Mouse (Mus musculus) cerebellum, postnatal 10 days (tissue): ENCODE results near the gene Cacfd1.

Source experiments
- DNase-seq, 2 experiments: peaks; one replicate each; pipeline ENCODE4 v3.0.0; 2021; ENCODE audit warnings: mixed read lengths in 2 of 2

Cacfd1 gene

DNA sequence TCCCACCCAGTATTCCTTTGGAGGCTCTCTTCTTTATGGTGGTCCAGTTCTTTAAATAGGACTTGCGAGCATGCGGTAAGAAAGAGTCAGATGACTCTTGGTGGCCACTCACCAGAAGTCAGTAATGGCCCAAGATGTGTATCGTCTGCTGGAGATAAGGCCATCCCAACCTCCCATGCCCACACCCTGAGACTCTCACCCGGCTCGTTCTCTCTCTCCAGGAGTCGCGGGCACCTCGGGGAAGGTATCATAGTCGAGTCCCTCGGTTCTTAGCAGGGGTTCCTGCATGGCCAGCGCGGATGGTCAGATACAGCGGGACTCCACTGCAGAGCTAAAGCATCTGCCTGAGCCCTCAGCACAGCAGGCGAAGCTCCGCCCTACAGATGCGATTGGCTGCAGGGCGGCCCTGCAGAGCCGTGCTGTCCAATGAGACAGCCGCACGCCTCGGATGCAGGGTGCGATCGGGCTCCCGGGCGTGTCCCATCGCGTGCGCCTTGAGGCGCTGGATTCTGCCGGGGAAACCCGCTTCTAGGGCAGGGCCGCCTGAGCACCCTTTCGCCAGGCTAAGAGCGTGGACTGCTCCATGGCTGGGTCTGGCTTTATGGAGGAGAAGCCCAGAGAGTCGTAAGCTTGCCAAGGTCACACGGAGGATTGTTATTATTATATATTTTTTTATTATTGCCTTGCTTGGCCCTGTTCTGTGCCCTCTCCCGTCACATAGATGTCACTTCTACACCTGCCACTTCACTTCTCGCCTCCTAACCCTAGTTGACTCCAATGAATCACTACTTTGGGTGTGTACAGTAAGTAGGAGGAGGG, 18.1 kb downstream of the Cacfd1 start, which contains the start of gene Slc2a6:
Gene Slc2a6, minus strand, starts transcription at position 381 of the 819 bp plus-strand sequence.
- DNase-seq = peak; percentile 92 to 94

GRCm38 (mm10) chr2:27028437-27029015, 18.8 kb downstream of the Cacfd1 start:
- no peak for DNase-seq

DNA sequence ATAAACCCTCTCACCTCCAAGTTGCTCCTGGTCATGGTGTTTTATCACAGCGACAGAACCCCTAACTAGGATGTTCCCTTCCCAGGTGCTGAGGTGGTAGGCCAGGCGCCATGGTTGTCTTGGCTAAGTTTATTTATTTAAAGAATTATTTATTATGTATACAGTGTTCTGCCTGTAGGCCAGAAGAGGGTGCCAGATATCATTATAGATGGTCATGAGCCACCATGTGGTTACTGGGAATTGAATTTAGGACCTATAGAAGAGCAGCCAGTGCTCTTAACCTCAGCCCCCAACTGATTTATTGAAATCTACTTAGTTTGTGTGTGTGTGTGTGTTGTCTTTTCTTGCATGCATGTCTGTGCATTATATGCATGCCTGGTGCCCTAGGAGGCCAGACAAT, 22.6 kb downstream of the Cacfd1 start:
- DNase-seq = no peak

DNA sequence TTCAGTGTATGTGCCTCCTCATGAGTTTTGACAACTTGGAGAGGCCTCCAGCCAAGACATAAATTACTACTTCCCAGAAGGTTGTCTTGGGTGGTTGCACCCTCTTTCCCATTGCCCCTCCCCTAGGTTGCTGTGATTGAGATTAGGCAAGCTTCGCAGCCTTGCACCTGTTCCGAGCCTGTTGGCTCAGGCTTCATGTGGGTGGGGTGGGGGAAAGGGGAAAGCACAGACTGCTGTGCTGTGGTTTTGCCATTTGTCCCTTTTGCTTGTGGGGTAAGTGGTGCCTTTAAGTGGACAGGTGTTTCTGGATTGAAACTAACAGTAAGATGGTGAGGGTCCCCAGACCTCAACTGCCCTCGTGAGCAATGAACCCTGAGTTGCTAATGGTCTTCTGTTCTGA, 26.3 kb downstream of the Cacfd1 start:
- DNase-seq = no peak

GRCm38 (mm10) chr2:27037008-27037407, 27.3 kb downstream of the Cacfd1 start:
- no peak for DNase-seq

DNA sequence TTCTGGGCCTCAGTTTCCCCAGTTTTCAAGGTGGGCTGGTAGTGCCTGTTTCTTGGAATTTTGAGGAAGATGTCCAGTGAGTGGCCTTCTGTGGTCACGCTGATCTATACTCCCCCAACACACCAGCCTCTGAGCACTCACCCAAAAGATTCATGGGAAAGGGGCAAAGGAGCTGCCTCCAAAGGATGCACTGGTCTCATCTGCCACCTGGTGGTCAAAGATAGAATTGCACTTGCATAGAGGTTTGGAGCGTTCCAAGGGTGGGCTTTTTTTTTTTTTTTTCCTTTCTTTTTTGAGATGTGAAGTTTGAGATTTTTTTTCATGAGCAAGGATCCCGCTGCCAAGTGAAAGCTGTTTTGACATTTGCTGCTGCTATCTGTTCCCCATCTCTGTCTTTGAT, 28.9 kb downstream of the Cacfd1 start:
- DNase-seq = peak; percentile 92 to 96

GRCm38 (mm10) chr2:27039286-27039685, 29.6 kb downstream of the Cacfd1 start:
- DNase-seq = peak; percentile 48 to 63

- no peak for DNase-seq
Measured at GRCm38 (mm10) chr2:27042131-27042844, 32.6 kb downstream of the Cacfd1 start.

DNA sequence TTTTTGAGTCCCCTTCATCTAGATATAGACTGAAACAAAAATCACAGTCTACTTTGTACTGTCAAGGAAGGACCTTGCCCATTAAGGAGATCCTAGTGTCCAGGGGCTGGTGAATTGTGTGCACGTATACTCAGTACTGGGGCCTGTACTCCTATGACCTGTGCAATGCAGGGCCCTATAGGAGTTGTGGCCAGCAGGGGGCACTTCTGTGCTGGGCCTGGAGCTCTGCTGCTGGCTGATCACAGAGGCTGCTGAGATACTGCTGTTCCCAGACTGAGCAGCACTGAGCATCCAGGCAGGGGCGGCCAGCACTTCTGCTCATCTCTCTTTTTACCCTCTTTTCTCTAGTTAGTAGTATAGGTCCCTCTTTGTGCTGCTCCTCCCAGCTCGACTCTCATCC, 33.7 kb downstream of the Cacfd1 start:
- peak; percentile 95 for DNase-seq

GRCm38 (mm10) chr2:27044166-27044565, 34.4 kb downstream of the Cacfd1 start:
- no peak for DNase-seq

DNA sequence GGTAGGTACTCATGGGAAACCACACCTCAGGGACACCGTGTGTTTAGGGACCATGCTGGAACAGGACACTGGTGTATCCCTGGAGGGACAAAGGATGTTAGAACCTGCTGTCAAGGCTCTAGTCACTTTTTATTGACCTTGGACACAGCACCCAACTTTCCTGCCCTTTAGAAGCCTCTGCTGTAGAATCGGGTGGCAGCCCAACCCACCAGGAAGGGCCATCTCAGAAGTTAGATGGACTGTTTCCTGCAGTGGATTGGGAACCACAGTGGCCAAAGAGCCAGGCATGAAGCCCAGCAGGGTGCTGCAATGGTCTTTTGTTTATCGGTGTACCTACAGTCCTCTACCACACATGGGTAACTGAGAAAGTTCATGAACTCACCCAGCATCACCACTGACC, 34.9 kb downstream of the Cacfd1 start:
- no peak for DNase-seq

GRCm38 (mm10) chr2:27045979-27046770, 36.4 kb downstream of the Cacfd1 start:
- peak in 1 of 2 experiments; percentile 63 for DNase-seq

GRCm38 (mm10) chr2:27049408-27049807, 39.7 kb downstream of the Cacfd1 start:
- no peak for DNase-seq

DNA sequence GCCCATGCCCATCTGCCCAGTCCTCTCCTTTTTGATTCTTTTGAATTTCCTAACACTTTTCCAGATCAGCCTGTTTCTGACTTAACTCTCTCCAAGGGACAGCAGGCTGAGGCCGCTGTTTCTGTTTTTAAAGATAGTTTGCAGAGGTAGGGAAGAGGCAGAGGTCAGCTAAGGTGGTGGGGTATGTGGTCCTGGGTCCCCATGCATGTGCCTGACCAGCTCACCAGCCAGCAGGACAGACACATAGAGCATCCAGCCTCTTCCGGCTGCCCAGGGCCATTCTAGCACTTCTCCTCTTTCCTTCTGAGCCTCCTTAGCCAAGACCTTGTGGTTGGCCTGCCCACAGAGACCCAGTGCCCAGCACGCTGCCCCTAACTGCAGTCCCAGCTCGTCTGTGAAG, 48.5 kb downstream of the Cacfd1 start:
- no peak for DNase-seq

GRCm38 (mm10) chr2:27058751-27059150, 49.0 kb downstream of the Cacfd1 start:
- peak in 1 of 2 experiments; percentile 48 for DNase-seq

DNA sequence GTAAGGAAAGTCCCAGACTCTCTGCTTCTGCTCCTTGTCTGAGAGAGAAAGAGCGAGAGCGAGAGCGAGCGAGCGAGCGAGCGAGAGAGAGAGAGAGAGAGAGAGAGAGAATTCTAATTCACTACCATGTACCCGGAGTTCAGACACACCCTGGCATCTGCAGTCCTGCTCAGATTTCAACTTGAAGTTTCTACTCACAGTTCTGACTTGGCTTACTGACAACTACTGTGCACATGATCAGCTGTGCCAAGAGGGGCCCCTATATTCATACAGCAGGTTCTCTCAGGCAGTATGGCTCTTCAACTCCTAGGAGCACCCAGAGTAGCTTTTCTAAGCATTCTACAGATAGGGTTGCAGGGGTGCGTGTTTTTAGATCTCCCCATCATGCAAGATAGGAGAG, 49.5 kb downstream of the Cacfd1 start:
- DNase-seq = no peak

- peak; percentile 67 to 72 for DNase-seq
Measured at GRCm38 (mm10) chr2:27067124-27067523, 57.4 kb downstream of the Cacfd1 start.

DNA sequence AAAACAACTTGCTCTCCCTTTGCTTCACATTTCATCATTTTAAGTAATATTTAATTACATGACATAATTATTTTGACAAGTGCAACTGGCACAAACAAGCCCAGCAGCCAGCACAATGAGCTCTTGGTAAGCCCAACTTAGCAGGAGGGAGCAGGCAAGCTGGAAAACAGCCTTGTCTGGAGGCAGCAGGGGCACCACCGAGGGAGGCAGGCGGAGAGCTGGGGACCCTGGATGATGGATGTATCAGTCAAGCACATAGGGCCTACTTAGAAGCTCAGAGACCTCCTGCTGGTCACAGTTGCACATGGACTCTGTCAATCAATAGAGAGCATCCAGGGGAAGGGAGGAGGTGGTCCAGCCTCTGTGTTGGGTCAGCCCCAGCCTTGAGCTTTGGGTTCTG, 58.3 kb downstream of the Cacfd1 start:
- DNase-seq = no peak

DNA sequence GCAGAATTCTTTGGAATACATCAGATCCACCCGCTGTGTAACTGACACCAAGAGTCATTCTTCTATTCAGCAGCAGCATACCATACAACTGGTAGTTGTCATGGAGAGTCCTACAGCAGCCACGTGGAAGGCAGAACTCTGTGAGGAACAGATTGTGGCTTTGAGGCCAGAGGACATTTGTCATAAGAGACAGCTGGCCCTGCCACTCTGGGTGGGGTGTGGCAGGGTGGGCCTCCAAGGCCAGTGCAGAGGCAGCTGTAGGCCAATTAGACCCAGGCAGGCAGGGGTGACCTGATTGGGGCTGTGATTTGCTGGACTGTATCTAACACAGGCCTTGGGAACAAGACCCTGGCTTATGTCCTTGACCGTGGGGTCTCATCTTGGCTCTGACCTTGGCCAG, 59.9 kb downstream of the Cacfd1 start:
- DNase-seq = no peak

DNA sequence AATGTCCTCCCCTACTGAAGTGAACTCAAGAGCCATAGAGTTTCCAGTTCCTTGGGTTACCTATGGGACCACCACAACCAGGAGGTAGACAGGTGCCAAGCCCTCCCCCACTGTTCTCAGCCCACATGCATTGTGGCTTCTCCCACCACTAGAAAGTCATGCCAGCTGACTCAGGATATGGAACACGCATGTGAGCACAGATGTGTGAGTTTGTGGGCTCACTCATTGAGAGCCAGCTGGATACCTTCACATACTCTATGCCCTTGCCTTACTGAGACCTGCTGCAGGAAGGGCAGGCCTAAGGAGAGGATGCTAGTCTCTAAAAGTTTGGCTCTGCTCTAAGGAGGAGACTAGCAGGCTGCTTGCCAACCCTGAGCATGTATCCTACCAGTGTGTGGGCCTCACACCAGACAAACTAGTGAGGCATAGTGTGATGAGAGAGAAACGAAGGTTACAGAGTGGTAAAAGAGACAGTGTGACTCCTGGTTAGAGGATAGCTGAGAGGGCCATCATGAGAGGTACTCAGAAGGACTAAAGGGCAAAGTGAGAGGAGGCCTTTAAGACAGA, 60.6 kb downstream of the Cacfd1 start:
- DNase-seq = no peak
